Mouse (Mus musculus): ENCODE measurements around the gene Tas2r119.

DNA sequence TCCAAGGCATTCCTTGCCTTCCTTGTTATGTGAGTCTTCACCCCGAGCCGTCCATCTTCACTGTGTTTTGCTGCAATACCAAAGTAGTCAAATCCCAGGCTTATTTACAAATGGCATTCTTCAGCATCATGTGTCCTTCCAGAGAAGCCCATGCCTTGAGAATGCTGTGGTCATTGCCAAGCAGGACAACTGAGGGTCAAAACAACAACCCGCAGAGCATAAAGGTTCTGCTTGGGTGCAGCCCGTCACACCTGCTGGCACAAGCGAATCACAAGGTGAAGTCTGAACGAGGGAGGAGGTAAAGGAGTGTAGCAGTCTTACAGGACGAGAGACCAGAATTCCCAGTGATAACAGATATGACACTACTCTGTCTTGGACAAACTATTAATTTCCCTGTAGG lies 45.9 kb downstream of the Tas2r119 start:
- TF ChIP-seq CTCF (conservative IDR thresholded peaks at IDR 0.05; ENCODE audit: low read length) (no peak), POU5F1 (IDR thresholded peaks at IDR 0.05; ENCODE audit: borderline replicate concordance, low read length) (no peak)
